8 mouse cellular contexts compared by ENCODE assay signal in the genomic region with DNA sequence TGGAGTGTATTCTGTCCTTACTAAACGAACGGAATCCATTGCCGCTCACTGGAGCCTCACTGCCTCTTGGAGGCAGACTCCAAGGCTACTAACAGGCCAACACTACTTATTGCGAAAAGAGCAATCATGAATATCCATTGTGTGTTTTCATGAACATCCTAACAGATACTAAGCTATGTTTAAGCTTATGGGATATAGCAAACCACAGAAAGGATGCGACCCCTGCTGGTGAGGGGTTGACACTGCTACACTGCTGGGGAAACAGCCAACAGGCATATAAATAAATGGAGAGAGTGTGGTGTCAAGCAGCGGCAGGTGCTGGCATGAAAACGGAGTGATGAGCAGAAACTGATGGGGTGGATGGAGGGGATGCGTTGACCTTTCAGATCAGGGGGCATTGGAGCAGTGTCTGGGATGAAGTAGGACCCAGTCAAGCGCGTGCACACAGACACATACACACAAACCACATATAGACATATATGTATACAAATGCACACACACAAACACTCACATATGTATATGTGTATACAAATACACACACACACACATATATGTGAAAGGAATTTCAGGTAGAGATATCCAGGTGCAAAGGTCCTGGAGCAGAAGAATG. TPM values are rescaled to one million over a fixed set of nuclear protein-coding genes. Genes with fewer than 3 reads are reported as not detected.
DNase-seq lines count a peak whose midpoint lies in the region; ATAC-seq lines count a peak whose summit lies in the region.

No protein-coding gene starts in this region.

- H3K36me3 ChIP-seq in embryonic facial prominence, embryonic 14.5 days (ENCODE audit: control insufficient read depth, insufficient read depth, low read length) = 0 out of 2 replicates have a peak, but pooled peaks cover 1% of the 10 kb centered on the region

- H3K4me3 ChIP-seq in embryonic facial prominence, embryonic 14.5 days (ENCODE audit: low read depth, low read length) = no peak overlapping the region

- no peaks in the 10 kb centered on the region for H3K9me3 ChIP-seq in embryonic facial prominence, embryonic 14.5 days (ENCODE audit: control insufficient read depth, low read length)

- H3K9ac ChIP-seq in embryonic facial prominence, embryonic 14.5 days (ENCODE audit: low read depth, low read length) = no peak overlapping the region

- H3K27me3 ChIP-seq in embryonic facial prominence, embryonic 14.5 days (replicated peaks; ENCODE audit: control insufficient read depth, insufficient read depth, low read length) = no peaks in the 10 kb centered on the region

- no peak overlapping the region for H3K27ac ChIP-seq in embryonic facial prominence, embryonic 14.5 days (replicated peaks; ENCODE audit: low read depth, low read length)

- ATAC-seq in frontal cortex, adult (ENCODE audit: low TSS enrichment) = peak; percentile 73
- 0 out of 2 replicates have a peak, but pooled peaks have one; percentile 34 for ATAC-seq in embryonic facial prominence, embryonic 14.5 days (ENCODE audit: low read depth)

- DNase-seq in frontal cortex, postnatal 25 days (ENCODE audit: low spot score in 2 of 2) = no peak
- DNase-seq in adrenal gland, postnatal 4 days (ENCODE audit: low spot score in 2 of 2) = peak; percentile 17 to 18
- DNase-seq in embryonic facial prominence, embryonic 14.5 days (ENCODE audit: low spot score) = peak; percentile 64
- peak; percentile 51 to 65 for DNase-seq in heart, postnatal 10 days
- peak; percentile 77 to 81 for DNase-seq in kidney, postnatal 4 days
- peak; percentile 77 for DNase-seq in lung, postnatal 36 days
- peak; percentile 29 for DNase-seq in right cerebral cortex, postnatal 14 days

- WGBS in embryonic facial prominence, embryonic 14.5 days = 63% methylated on average over 10 of the region's 10 CpGs

- peaks cover 16% of the 10 kb centered on the region for H3K4me1 ChIP-seq in embryonic facial prominence, embryonic 14.5 days (ENCODE audit: control insufficient read depth, insufficient read depth, low read length)

- intact Hi-C loops in heart, postnatal 10 days (cut with DNase I) = loop anchor here (2.0 kb wide), 1 partner anchor 606 kb away; no protein-coding TSS in a partner anchor

- no peak overlapping the region for H3K4me2 ChIP-seq in embryonic facial prominence, embryonic 14.5 days (ENCODE audit: low read depth, low read length)

RNA-seq across cellular contexts. Expression of gene Aox1, which starts 1.5 kb away (rescaled TPM):
- 10 to 100 TPM; 14.2 to 16.9 TPM for total RNA-seq in adrenal gland, postnatal 4 days (2021)
- 0.70 and 0.89 TPM in 2 replicates for polyA plus RNA-seq in embryonic facial prominence, embryonic 14.5 days (2014; fragmentation: Nextera tagmentation; extraction: Ambion mirVana)
- 1 to 10 TPM; 2.7 to 2.9 TPM for total RNA-seq in heart, postnatal 10 days (2021)

RNA-seq across cellular contexts. Expression of gene Kctd18, which starts 12.5 kb away (rescaled TPM):
- total RNA-seq in adrenal gland, postnatal 4 days (2021) = 10 to 100 TPM; 29.4 to 29.8 TPM
- 15.6 and 19.2 TPM in 2 replicates for polyA plus RNA-seq in embryonic facial prominence, embryonic 14.5 days (2014; fragmentation: Nextera tagmentation; extraction: Ambion mirVana)
- total RNA-seq in heart, postnatal 10 days (2021) = 1 to 10 TPM; 8.8 to 8.9 TPM

RNA-seq across cellular contexts. Expression of gene Sgo2a, which starts 35.5 kb away (rescaled TPM):
- total RNA-seq in adrenal gland, postnatal 4 days (2021) = 1 to 10 TPM; 7.6 to 8.6 TPM
- polyA plus RNA-seq in embryonic facial prominence, embryonic 14.5 days (2014; fragmentation: Nextera tagmentation; extraction: Ambion mirVana) = 13.8 and 17.9 TPM in 2 replicates
- total RNA-seq in heart, postnatal 10 days (2021) = 1 to 10 TPM; 6.4 to 7.2 TPM

Comparison
In these comparisons a context has a peak if more than half of its experiments do, and no peak if none do; other contexts are left out.
1. DNase-seq: peak in adrenal gland, postnatal 4 days (2 of 2), embryonic facial prominence, embryonic 14.5 days (single experiment), heart, postnatal 10 days (2 of 2), kidney, postnatal 4 days (2 of 2), lung, postnatal 36 days (single experiment) and right cerebral cortex, postnatal 14 days (single experiment); none in frontal cortex, postnatal 25 days (0 of 2).